Mouse (Mus musculus) intestine, embryonic 16.5 days (tissue): ENCODE measurements around the gene Tmem232. TPM values are rescaled to one million over a fixed set of nuclear protein-coding genes. Genes with fewer than 3 reads are reported as not detected.
"Not testable (repeated sequence)": the region's sequence is repeated elsewhere in the genome, so short reads cannot be mapped to it uniquely, and the experiment has no call there.

Experiments used
- ATAC-seq: fragments of 200-750 bp; cut with Nextera tagmentation; 2 replicates; pipeline ENCODE4 v1.8.0; 2017; ENCODE audit warnings: moderate TSS enrichment, moderate library complexity
- H3K27ac ChIP-seq: fragments of 300-500 bp; sonication (generic); 2 replicates; pipeline ENCODE4 v1.5.1; 2014; ENCODE audit warnings: mild to moderate bottlenecking, low read length
- H3K27me3 ChIP-seq: fragments of 300-500 bp; sonication (generic); replicated peaks from 2 replicates; pipeline ENCODE4 v1.6.1; 2014; ENCODE audit warnings: low read length, control low read depth, mixed read lengths; ENCODE audit not compliant: control insufficient read depth, insufficient read depth
- H3K36me3 ChIP-seq: fragments of 300-500 bp; sonication (generic); 2 replicates; pipeline ENCODE4 v1.6.1; 2014; ENCODE audit warnings: low read length, control low read depth; ENCODE audit not compliant: control insufficient read depth, insufficient read depth
- H3K4me1 ChIP-seq: fragments of 300-500 bp; sonication (generic); 2 replicates; pipeline ENCODE4 v1.6.1; 2014; ENCODE audit warnings: low read length, control low read depth, mixed read lengths; ENCODE audit not compliant: control insufficient read depth, insufficient read depth
- H3K4me2 ChIP-seq: fragments of 300-500 bp; sonication (generic); 2 replicates; pipeline ENCODE4 v1.6.1; 2014; ENCODE audit warnings: low read depth, low read length, control low read depth
- H3K4me3 ChIP-seq: fragments of 300-500 bp; sonication (generic); 2 replicates; pipeline ENCODE4 v1.5.1; 2014; ENCODE audit warnings: mild to moderate bottlenecking, low read length
- H3K9ac ChIP-seq: fragments of 300-500 bp; sonication (generic); 2 replicates; pipeline ENCODE4 v1.6.1; 2014; ENCODE audit warnings: low read depth, low read length
- H3K9me3 ChIP-seq: fragments of 300-500 bp; sonication (generic); 2 replicates; pipeline ENCODE4 v1.6.1; 2016; ENCODE audit warnings: low read length, control low read depth; ENCODE audit not compliant: control insufficient read depth
- WGBS: fragments of 180-500 bp; shearing (Covaris S2); extraction: QIAGEN DNeasy Blood & Tissue Kit; methylation state at CpG from one replicate; pipeline ENCODE4 v1.1.7; 2014; 5-methylcytosine and 5-hydroxymethylcytosine counted together
- polyA plus RNA-seq: library from polyadenylated mRNA; unstranded; fragments of >200 nt; fragmentation: Nextera tagmentation; extraction: Ambion mirVana; gene quantifications from 2 replicates; pipeline ENCODE4 v1.2.1, GENCODE M21; 2015

Tmem232 gene
- polyA plus RNA-seq, 1 experiment from 2014 or later = not detected

DNA sequence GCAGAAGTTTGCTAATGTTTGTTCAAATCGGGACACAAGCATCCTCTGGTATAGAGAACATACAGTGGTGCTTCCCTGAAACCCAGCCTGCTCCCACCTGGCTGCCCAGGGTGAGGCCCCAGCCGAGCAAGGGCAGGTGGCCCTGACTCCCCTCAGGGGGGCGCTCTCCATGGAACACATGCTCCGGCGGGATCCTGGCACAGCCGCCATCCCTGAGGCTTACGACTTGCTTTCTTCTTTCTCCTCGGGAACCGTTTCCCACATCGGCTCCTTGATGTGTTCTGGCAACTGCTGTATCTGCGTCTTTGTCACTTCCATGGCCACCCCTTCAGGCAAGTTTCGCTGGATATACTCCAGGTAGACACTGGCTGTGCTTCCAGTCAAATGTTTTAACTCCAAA is 102.7 kb downstream of the Tmem232 start:
- not testable (repeated sequence) for H3K36me3 ChIP-seq, H3K27me3 ChIP-seq, H3K4me3 ChIP-seq, H3K4me1 ChIP-seq, H3K9ac ChIP-seq, H3K9me3 ChIP-seq, ATAC-seq, H3K4me2 ChIP-seq, H3K27ac ChIP-seq
- 86% methylated on average over 12 of the region's 12 CpGs for WGBS

GRCm38 (mm10) chr17:65419124-65419523 is 121.5 kb downstream of the Tmem232 start:
- H3K9me3 ChIP-seq = no peaks in the 10 kb centered on the region
- no peak overlapping the region for H3K9ac ChIP-seq
- no peak overlapping the region for H3K27ac ChIP-seq
- no peaks in the 10 kb centered on the region for H3K4me1 ChIP-seq
- H3K4me2 ChIP-seq = no peak overlapping the region
- no peak overlapping the region for H3K4me3 ChIP-seq
- no peak for ATAC-seq
- H3K36me3 ChIP-seq = no peaks in the 10 kb centered on the region
- H3K27me3 ChIP-seq = no peaks in the 10 kb centered on the region

GRCm38 (mm10) chr17:65405309-65405708 is 135.3 kb downstream of the Tmem232 start:
- Histone ChIP-seq H3K27me3 (no peaks in the 10 kb centered on the region), H3K36me3 (no peaks in the 10 kb centered on the region), H3K9me3 (no peaks in the 10 kb centered on the region), H3K9ac (no peak overlapping the region), H3K4me1 (no peaks in the 10 kb centered on the region), H3K27ac (no peak overlapping the region), H3K4me3 (no peak overlapping the region), H3K4me2 (no peak overlapping the region)
- no peak for ATAC-seq
- WGBS = 57% methylated on average over 9 of the region's 9 CpGs

DNA sequence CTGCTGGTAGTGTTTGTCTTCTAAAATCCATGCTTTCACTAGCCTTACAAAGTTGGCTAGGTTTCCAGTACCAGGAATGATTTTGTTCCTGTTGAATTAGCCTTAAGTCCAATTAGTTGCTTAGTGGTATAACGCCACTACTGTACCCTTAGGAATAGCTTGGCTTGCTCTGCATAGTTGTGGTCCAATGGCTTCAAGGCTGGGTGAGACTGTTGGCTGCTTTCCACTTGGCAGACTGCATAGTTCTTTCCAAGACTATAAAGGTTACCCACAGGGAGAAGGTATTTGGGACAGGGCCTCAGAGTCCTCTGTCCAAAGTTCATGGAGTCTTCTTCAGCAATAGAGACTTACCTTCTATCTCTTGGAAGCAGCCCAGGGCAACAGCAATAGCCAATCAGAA is 139.7 kb downstream of the Tmem232 start:
- Histone ChIP-seq H3K27ac (no peak overlapping the region), H3K9me3 (no peaks in the 10 kb centered on the region), H3K27me3 (no peaks in the 10 kb centered on the region), H3K4me3 (no peak overlapping the region), H3K4me1 (no peaks in the 10 kb centered on the region), H3K36me3 (no peaks in the 10 kb centered on the region), H3K4me2 (no peak overlapping the region), H3K9ac (no peak overlapping the region)
- ATAC-seq = no peak
- WGBS = 81% methylated on average over 1 of the region's 1 CpGs

- ATAC-seq = no peak
- Histone ChIP-seq H3K4me1 (no peaks in the 10 kb centered on the region), H3K4me2 (no peak overlapping the region), H3K4me3 (no peak overlapping the region), H3K9me3 (no peaks in the 10 kb centered on the region), H3K36me3 (no peaks in the 10 kb centered on the region), H3K9ac (no peak overlapping the region), H3K27me3 (no peaks in the 10 kb centered on the region), H3K27ac (no peak overlapping the region)
- WGBS = 71% methylated on average over 9 of the region's 9 CpGs
Observed at GRCm38 (mm10) chr17:65384411-65384962, 156.1 kb downstream of the Tmem232 start.

GRCm38 (mm10) chr17:65370034-65370780 is 170.4 kb downstream of the Tmem232 start:
- no peak for ATAC-seq
- Histone ChIP-seq H3K4me3 (no peak overlapping the region), H3K4me1 (no peaks in the 10 kb centered on the region), H3K27ac (no peak overlapping the region), H3K4me2 (no peak overlapping the region), H3K9ac (no peak overlapping the region), H3K27me3 (no peaks in the 10 kb centered on the region), H3K9me3 (peaks cover 3% of the 10 kb centered on the region; the same call in 1 of the 2 replicates), H3K36me3 (no peaks in the 10 kb centered on the region)
- 30% methylated on average over 7 of the region's 7 CpGs for WGBS

DNA sequence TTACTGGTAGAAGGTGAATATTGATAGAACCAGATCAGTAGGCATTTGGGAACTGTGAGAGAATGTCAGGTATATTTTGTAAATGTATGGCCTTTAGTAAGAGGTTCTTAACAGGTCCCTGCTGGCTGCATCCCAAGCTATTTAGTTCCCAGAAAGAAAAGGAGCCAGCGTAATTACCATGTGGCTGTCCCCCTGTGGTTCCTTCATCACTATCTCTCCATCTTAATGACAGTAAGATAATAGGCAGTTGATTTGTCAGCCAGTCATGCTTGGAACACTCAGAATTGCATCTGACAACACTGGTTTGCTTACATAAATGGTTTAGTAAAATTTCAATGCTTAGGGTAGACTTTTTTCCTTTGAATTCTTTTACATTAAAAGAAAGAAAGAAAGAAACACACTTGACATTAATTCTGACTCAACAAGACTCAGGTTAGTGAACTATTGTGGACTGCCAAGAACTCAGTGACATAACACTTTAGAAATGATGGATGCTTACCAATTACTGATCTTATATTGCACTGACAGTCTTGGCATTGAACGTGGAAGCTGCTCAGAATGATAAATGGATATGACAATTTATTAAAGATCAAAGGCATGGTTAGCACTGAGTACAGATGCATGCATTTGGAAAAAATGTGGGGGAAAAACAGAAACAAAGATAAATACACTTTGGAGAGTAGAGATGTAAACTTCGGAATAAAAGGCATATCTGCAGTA is 174.9 kb downstream of the Tmem232 start:
- no peak for ATAC-seq
- Histone ChIP-seq H3K27ac (no peak overlapping the region), H3K27me3 (no peaks in the 10 kb centered on the region), H3K4me2 (no peak overlapping the region), H3K4me3 (no peak overlapping the region), H3K36me3 (no peaks in the 10 kb centered on the region), H3K4me1 (no peaks in the 10 kb centered on the region), H3K9me3 (no peaks in the 10 kb centered on the region), H3K9ac (no peak overlapping the region)
- WGBS = 62% methylated on average over 3 of the region's 3 CpGs

GRCm38 (mm10) chr17:65351836-65352235 is 188.7 kb downstream of the Tmem232 start:
- Histone ChIP-seq H3K4me1 (no peaks in the 10 kb centered on the region), H3K27me3 (no peaks in the 10 kb centered on the region), H3K36me3 (no peaks in the 10 kb centered on the region), H3K9ac (no peak overlapping the region), H3K4me2 (no peak overlapping the region), H3K27ac (no peak overlapping the region), H3K9me3 (no peaks in the 10 kb centered on the region), H3K4me3 (no peak overlapping the region)
- ATAC-seq = no peak
- 89% methylated on average over 8 of the region's 8 CpGs for WGBS

- H3K9ac ChIP-seq = no peak overlapping the region
- H3K9me3 ChIP-seq = no peaks in the 10 kb centered on the region
- no peaks in the 10 kb centered on the region for H3K4me1 ChIP-seq
- no peak overlapping the region for H3K4me3 ChIP-seq
- 67% methylated on average over 4 of the region's 4 CpGs for WGBS
- H3K36me3 ChIP-seq = no peaks in the 10 kb centered on the region
- no peak overlapping the region for H3K4me2 ChIP-seq
- no peak overlapping the region for H3K27ac ChIP-seq
- H3K27me3 ChIP-seq = no peaks in the 10 kb centered on the region
- no peak for ATAC-seq
Observed at GRCm38 (mm10) chr17:65340016-65340415, 200.6 kb downstream of the Tmem232 start.
